Mouse (Mus musculus) ES-E14 (cell line): ENCODE data around the gene Ltc4s. TPM values are rescaled to one million over a fixed set of nuclear protein-coding genes. Genes with fewer than 3 reads are reported as not detected.

Source experiments
- DNase-seq: peaks from one replicate; pipeline ENCODE4 v3.0.0-alpha.2; 2013; ENCODE audit warnings: low read depth, low spot score
- H3K27ac ChIP-seq: 2 replicates; pipeline ENCODE4 v1.5.1; 2012; ENCODE audit warnings: low read depth, mild to moderate bottlenecking, low read length, moderate library complexity, mixed read lengths; ENCODE audit not compliant: poor library complexity, insufficient read depth, severe bottlenecking
- H3K36me3 ChIP-seq: 2 replicates; pipeline ENCODE4 v1.6.1; 2012; ENCODE audit warnings: mild to moderate bottlenecking, low read length, moderate library complexity, mixed read lengths; ENCODE audit not compliant: control insufficient read depth, poor library complexity, insufficient read depth, severe bottlenecking
- H3K4me1 ChIP-seq, 2 experiments: fragments of 150-350 bp in 1 of 2; sonication (generic) in 1 of 2; 2 replicates each; pipeline ENCODE4 v1.6.1; 2012; ENCODE audit warnings: low read length in 2 of 2, mild to moderate bottlenecking in 1 of 2, mixed read lengths in 1 of 2; ENCODE audit not compliant: control insufficient read depth in 2 of 2, insufficient read depth in 2 of 2, poor library complexity in 1 of 2
- H3K4me3 ChIP-seq, 2 experiments: fragments of 150-350 bp in 1 of 2; sonication (generic) in 1 of 2; 2 replicates each; pipeline ENCODE4 v1.5.1; 2012; ENCODE audit warnings: low read length in 2 of 2, low read depth in 1 of 2, mild to moderate bottlenecking in 1 of 2, mixed read lengths in 1 of 2; ENCODE audit not compliant: insufficient read depth in 1 of 2, poor library complexity in 1 of 2, severe bottlenecking in 1 of 2
- H3K9ac ChIP-seq: 2 replicates; pipeline ENCODE4 v1.6.1; 2012; ENCODE audit warnings: low read depth, mild to moderate bottlenecking, low read length, mixed read lengths; ENCODE audit not compliant: poor library complexity, insufficient read depth, severe bottlenecking
- H3K9me3 ChIP-seq: fragments of 150-350 bp; sonication (generic); 2 replicates; pipeline ENCODE4 v1.6.1; 2012; ENCODE audit warnings: low read depth, mild to moderate bottlenecking, low read length; ENCODE audit not compliant: control insufficient read depth, insufficient read depth
- CHD2 ChIP-seq: IDR thresholded peaks from 2 replicates; pipeline ENCODE4 v1.6.1; 2014; ENCODE audit warnings: mild to moderate bottlenecking, low read depth, low read length, inconsistent platforms
- HCFC1 ChIP-seq: IDR thresholded peaks from 2 replicates; pipeline ENCODE4 v1.6.1; 2012; ENCODE audit warnings: low read length, inconsistent platforms, borderline replicate concordance; ENCODE audit not compliant: insufficient read depth
- MAFK ChIP-seq: IDR thresholded peaks from 2 replicates; pipeline ENCODE4 v1.6.1; 2014; ENCODE audit warnings: mild to moderate bottlenecking, low read depth, low read length, inconsistent platforms; ENCODE audit not compliant: insufficient read depth
- ZC3H11A ChIP-seq: IDR thresholded peaks from 2 replicates; pipeline ENCODE4 v1.6.1; 2012; ENCODE audit warnings: low read depth, mild to moderate bottlenecking, inconsistent platforms, low read length, borderline replicate concordance
- ZNF384 ChIP-seq: IDR thresholded peaks from 2 replicates; pipeline ENCODE4 v1.6.1; 2012; ENCODE audit warnings: low read depth, low read length, inconsistent platforms
- in situ Hi-C, 2 experiments: fragments of 600-800 bp; cut with MboI; formaldehyde crosslinking; loops; one replicate each; pipeline ENCODE4 v1.15.1; 2025; ENCODE audit warnings: low sequenced_read_pairs in 2 of 2, inconsistent platforms in 1 of 2; ENCODE audit not compliant: unreplicated experiment in 2 of 2
- total RNA-seq: library from RNA; depleted of rRNA; stranded (reverse); fragments of 300-350 nt; gene quantifications from 2 replicates; pipeline ENCODE4 v1.2.3, GENCODE M21; 2012

The Ltc4s gene
- total RNA-seq, 1 experiment: 1.9 TPM

DNA sequence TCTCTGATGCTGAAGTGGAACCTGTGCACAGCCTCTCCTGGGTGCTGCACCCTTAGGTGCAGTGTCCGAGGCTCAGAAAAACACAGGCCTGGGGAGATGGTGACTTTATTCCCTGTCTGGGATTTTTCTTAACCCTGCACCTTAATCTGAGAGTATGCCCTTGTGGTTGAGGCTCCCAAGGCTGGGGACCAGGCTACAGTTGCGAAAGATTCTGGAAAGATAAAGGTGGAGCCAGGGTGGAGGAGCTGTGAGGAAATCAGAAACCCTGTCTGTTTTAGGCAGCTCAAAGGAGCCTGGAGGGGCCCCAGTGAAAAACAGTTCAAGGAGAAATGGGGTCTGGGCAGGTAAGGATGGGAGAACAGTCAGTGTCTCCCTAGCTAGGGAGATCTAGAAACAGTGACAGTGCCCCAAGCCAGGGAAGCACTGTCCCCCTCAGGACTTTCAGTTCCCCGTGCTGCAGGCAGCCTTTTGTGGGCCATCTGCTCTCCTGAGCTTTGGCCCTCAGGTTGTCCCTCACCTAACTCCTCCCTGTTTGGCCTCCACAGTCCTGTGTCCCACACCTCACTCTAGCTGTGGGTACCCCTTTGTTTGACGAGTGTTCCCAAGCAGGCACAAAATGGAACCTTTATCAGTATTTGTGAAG is 21.6 kb downstream of the Ltc4s start:
- in situ Hi-C loops: no loop called here
- H3K4me1 ChIP-seq: peaks cover 11 to 37% of the 10 kb centered on the region in 2 experiments
- H3K36me3 ChIP-seq: no peaks in the 10 kb centered on the region
- H3K4me3 ChIP-seq: no peak overlapping the region
- H3K27ac ChIP-seq: peak overlapping the region; percentile 27; the same call in 1 of the 2 replicates
- no peak for DNase-seq
- no peaks in the 10 kb centered on the region for H3K9me3 ChIP-seq
- H3K9ac ChIP-seq: peak overlapping the region; percentile 48; the same call in 1 of the 2 replicates
- TF ChIP-seq ZC3H11A (no peak), MAFK (no peak), HCFC1 (no peak), ZNF384 (no peak), CHD2 (no peak)

DNA sequence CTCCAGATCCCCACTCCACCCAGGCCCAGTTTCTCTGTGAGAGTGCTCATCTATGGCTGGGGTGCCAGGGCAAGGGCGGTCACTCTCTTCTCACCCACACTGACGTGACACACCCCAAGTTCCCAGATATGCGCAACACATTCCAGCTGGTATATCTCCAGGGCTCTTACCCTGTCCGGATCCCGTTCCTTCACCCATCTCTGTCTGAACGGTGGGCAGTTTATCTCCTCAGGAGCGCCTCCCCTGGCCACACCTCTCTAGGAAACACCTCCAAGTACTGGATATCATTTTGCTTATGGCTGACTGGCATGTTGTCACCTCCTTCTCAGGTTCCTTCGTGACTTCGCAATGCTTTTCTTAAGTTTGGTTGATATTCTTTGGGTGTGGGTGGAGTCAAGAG is 22.8 kb downstream of the Ltc4s start:
- no peaks in the 10 kb centered on the region for H3K9me3 ChIP-seq
- H3K9ac ChIP-seq: peak overlapping the region; percentile 47; the same call in 1 of the 2 replicates
- in situ Hi-C loops: no loop called here
- DNase-seq: no peak
- H3K4me3 ChIP-seq: peak overlapping the region; percentile 26 to 30; a peak in 3 of 4 replicates
- peaks cover 13 to 42% of the 10 kb centered on the region in 2 experiments for H3K4me1 ChIP-seq
- H3K36me3 ChIP-seq: no peaks in the 10 kb centered on the region
- no peak for TF ChIP-seq HCFC1
- no peak for TF ChIP-seq MAFK
- no peak for TF ChIP-seq CHD2
- TF ChIP-seq ZC3H11A: no peak
- no peak for TF ChIP-seq ZNF384
- no peak overlapping the region for H3K27ac ChIP-seq

GRCm38 (mm10) chr11:50214631-50215030 is 23.8 kb downstream of the Ltc4s start:
- Histone ChIP-seq H3K27ac (no peak overlapping the region), H3K36me3 (no peaks in the 10 kb centered on the region), H3K9me3 (no peaks in the 10 kb centered on the region), H3K9ac (no peak overlapping the region), H3K4me1 (peaks cover 16 to 42% of the 10 kb centered on the region in 2 experiments), H3K4me3 (no peak overlapping the region)
- DNase-seq: no peak
- in situ Hi-C loops: no loop called here
- no peak for TF ChIP-seq ZC3H11A
- no peak for TF ChIP-seq HCFC1
- TF ChIP-seq ZNF384: no peak
- no peak for TF ChIP-seq MAFK
- TF ChIP-seq CHD2: no peak

GRCm38 (mm10) chr11:50212848-50213758 is 25.3 kb downstream of the Ltc4s start:
- H3K4me1 ChIP-seq: peaks cover 14 to 38% of the 10 kb centered on the region in 2 experiments
- H3K9me3 ChIP-seq: no peaks in the 10 kb centered on the region
- no peak overlapping the region for H3K4me3 ChIP-seq
- no peak for TF ChIP-seq CHD2
- peak; percentile 86 for TF ChIP-seq MAFK
- in situ Hi-C loops: no loop called here
- H3K27ac ChIP-seq: peak overlapping the region; percentile 59; the same call in 1 of the 2 replicates
- no peak for DNase-seq
- peaks cover 6% of the 10 kb centered on the region; the same call in 1 of the 2 replicates for H3K36me3 ChIP-seq
- H3K9ac ChIP-seq: peak overlapping the region; percentile 29; the same call in 1 of the 2 replicates
